Mouse (Mus musculus): Measurements from ENCODE around the gene Ldb3. TPM values are rescaled to one million over a fixed set of nuclear protein-coding genes. Genes with fewer than 3 reads are reported as not detected.
A peak's percentile ranks its signal among the peaks of the same experiment; 100 is the strongest.

The Ldb3 gene
- total and polyA plus RNA-seq, 3 experiments = 0.01 TPM; not detected in 2

- TF ChIP-seq USF2 (IDR thresholded peaks at IDR 0.05; ENCODE audit: borderline replicate concordance in 1 of 2, insufficient read depth in 1 of 2, low read depth in 1 of 2, low read length in 2 of 2) (no peak), RCOR1 (IDR thresholded peaks at IDR 0.05; ENCODE audit: low read depth, low read length) (0 out of 2 replicates have a peak, but pooled peaks have one; percentile 19), BHLHE40 (IDR thresholded peaks at IDR 0.05; ENCODE audit: borderline replicate concordance, low read depth, low read length) (peak; percentile 52; the same call in 1 of the 2 replicates), MAX (IDR thresholded peaks at IDR 0.05; ENCODE audit: low read length) (no peak), ZKSCAN1 (IDR thresholded peaks at IDR 0.05; ENCODE audit: low read depth, low read length) (no peak), GABPA (IDR thresholded peaks at IDR 0.05; ENCODE audit: low read depth, low read length) (no peak), UBTF (IDR thresholded peaks at IDR 0.05; ENCODE audit: borderline replicate concordance, insufficient read depth, low read depth, low read length) (no peak), MYB (IDR thresholded peaks at IDR 0.05; ENCODE audit: low read depth, low read length) (no peak), ZMIZ1 (IDR thresholded peaks at IDR 0.05; ENCODE audit: low read depth, low read length) (no peak), TBP (IDR thresholded peaks at IDR 0.05; ENCODE audit: low read depth, low read length) (no peak), ETS1 (IDR thresholded peaks at IDR 0.05; ENCODE audit: low read depth, low read length) (peak; percentile 86), TAL1 (IDR thresholded peaks at IDR 0.05; ENCODE audit: low read length) (no peak)
These were observed 38.3 kb upstream of the Ldb3 start (continued) for GRCm38 (mm10) chr14:34626824-34627223.

DNA sequence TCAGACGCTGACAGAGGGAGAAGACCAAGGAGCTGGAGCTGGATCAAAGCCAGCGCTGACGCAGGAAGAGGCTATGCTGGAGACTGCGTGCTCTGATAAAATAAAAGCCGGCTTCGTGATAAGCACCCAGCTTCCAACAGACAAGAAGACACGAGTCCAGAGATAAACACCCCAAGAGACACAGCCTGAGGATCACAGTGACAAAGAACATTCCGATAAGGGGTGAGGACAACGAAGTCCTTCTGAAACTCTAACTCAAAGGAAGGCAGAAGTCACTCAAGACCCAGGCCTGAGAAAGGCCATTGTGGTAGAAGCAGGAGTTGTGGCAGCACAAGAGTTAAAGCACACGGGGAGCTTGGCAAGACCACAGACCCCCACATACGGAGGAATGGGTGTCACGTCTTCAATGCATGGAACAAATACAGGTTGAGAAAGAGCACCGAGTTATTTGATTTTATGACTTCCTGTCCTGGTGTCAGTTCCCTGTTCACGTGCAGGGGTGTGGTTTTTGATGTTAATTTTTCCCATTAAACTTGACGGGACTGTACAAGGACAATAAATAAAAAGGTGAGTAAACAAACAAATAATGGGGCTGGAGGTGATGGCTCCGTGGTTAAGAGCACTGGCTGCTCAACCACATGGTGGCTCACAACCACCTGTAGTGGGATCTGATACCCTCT, 35.2 kb upstream of the Ldb3 start:
- DNase-seq (ENCODE audit: low read depth, low spot score) = peak; percentile 95
- H3K27ac ChIP-seq (ENCODE audit: control insufficient read depth, low read depth, low read length) = peak overlapping the region; percentile 99
- H3K4me1 ChIP-seq (ENCODE audit: control insufficient read depth in 1 of 2, insufficient read depth in 2 of 2, low read length in 2 of 2) = peaks cover 37 to 43% of the 10 kb centered on the region in 2 experiments
- no peaks in the 10 kb centered on the region for H3K27me3 ChIP-seq (ENCODE audit: control insufficient read depth in 1 of 2, insufficient read depth in 2 of 2, low read length in 2 of 2)
- H3K9me3 ChIP-seq (replicated peaks; ENCODE audit: insufficient read depth, low read length) = no peaks in the 10 kb centered on the region
- peak overlapping the region; percentile 38 to 44 for H3K4me3 ChIP-seq (ENCODE audit: control insufficient read depth in 1 of 2, insufficient read depth in 1 of 2, low read depth in 2 of 2, low read length in 2 of 2)
- H3K9ac ChIP-seq (ENCODE audit: control insufficient read depth, low read depth, low read length, poor library complexity, severe bottlenecking) = peak overlapping the region; percentile 64
- no peaks in the 10 kb centered on the region for H3K79me2 ChIP-seq (ENCODE audit: control insufficient read depth, insufficient read depth, low read length, poor library complexity)
- H3K36me3 ChIP-seq (ENCODE audit: control insufficient read depth in 1 of 2, insufficient read depth in 2 of 2, low read length in 2 of 2) = peaks cover 0 to 43% of the 10 kb centered on the region in 2 experiments; a peak in 2 of 4 replicates
- peak; percentile 71 for TF ChIP-seq TBP (IDR thresholded peaks at IDR 0.05; ENCODE audit: low read depth, low read length)
- 0 out of 2 replicates have a peak, but pooled peaks have one; percentile 60 for TF ChIP-seq ELF1 (IDR thresholded peaks at IDR 0.05; ENCODE audit: low read depth, low read length)
- no peak for TF ChIP-seq USF2 (IDR thresholded peaks at IDR 0.05; ENCODE audit: borderline replicate concordance in 1 of 2, insufficient read depth in 1 of 2, low read depth in 1 of 2, low read length in 2 of 2)
- no peak for TF ChIP-seq ZNF384 (IDR thresholded peaks at IDR 0.05; ENCODE audit: low read depth, low read length)
- TF ChIP-seq E2F4 (IDR thresholded peaks at IDR 0.05; ENCODE audit: borderline replicate concordance, low read depth, low read length) = no peak
- no peak for TF ChIP-seq CTCF (IDR thresholded peaks at IDR 0.05 in 2 of 3, conservative IDR thresholded peaks at IDR 0.05 in 1 of 3; ENCODE audit: control insufficient read depth in 1 of 3, insufficient read depth in 1 of 3, low read depth in 2 of 3, low read length in 3 of 3, poor library complexity in 1 of 3, severe bottlenecking in 1 of 3)
- TF ChIP-seq ZKSCAN1 (IDR thresholded peaks at IDR 0.05; ENCODE audit: low read depth, low read length) = no peak
- TF ChIP-seq POLR2AphosphoS5 (IDR thresholded peaks at IDR 0.05; ENCODE audit: borderline replicate concordance, low read depth, low read length) = no peak
- no peak for TF ChIP-seq GABPA (IDR thresholded peaks at IDR 0.05; ENCODE audit: low read depth, low read length)
- peak; percentile 27; the same call in 1 of the 2 replicates for TF ChIP-seq CHD2 (IDR thresholded peaks at IDR 0.05; ENCODE audit: low read length)
- TF ChIP-seq NRF1 (IDR thresholded peaks at IDR 0.05; ENCODE audit: insufficient read depth, low read depth, low read length, poor library complexity, severe bottlenecking) = no peak
- TF ChIP-seq MYB (IDR thresholded peaks at IDR 0.05; ENCODE audit: low read depth, low read length) = peak; percentile 93
- peak; percentile 99 for TF ChIP-seq ETS1 (IDR thresholded peaks at IDR 0.05; ENCODE audit: low read depth, low read length)
- TF ChIP-seq HCFC1 (IDR thresholded peaks at IDR 0.05; ENCODE audit: low read depth, low read length) = peak; percentile 64
- peak; percentile 99 for TF ChIP-seq TCF12 (IDR thresholded peaks at IDR 0.05; ENCODE audit: low read depth, low read length)
- TF ChIP-seq MXI1 (IDR thresholded peaks at IDR 0.05; ENCODE audit: low read depth, low read length) = peak; percentile 64; the same call in 1 of the 2 replicates
- peak; percentile 79; the same call in 1 of the 2 replicates for TF ChIP-seq MAFK (IDR thresholded peaks at IDR 0.05; ENCODE audit: borderline replicate concordance, low read depth, low read length)
- peak in 1 of 2 experiments; percentile 60; a peak in 2 of 4 replicates for TF ChIP-seq POLR2A (IDR thresholded peaks at IDR 0.05; ENCODE audit: control insufficient read depth in 1 of 2, insufficient read depth in 1 of 2, low read depth in 1 of 2, low read length in 2 of 2, poor library complexity in 1 of 2)
- TF ChIP-seq GATA1 (IDR thresholded peaks at IDR 0.05; ENCODE audit: low read depth, low read length) = peak; percentile 99
- peak; percentile 59; the same call in 1 of the 2 replicates for TF ChIP-seq MEF2A (IDR thresholded peaks at IDR 0.05; ENCODE audit: extremely low read depth, insufficient replicate concordance, low read depth, low read length, poor library complexity, severe bottlenecking)
- TF ChIP-seq JUND (IDR thresholded peaks at IDR 0.05; ENCODE audit: low read depth, low read length) = 0 out of 2 replicates have a peak, but pooled peaks have one; percentile 22
- peak; percentile 91 for TF ChIP-seq RCOR1 (IDR thresholded peaks at IDR 0.05; ENCODE audit: low read depth, low read length)
- TF ChIP-seq SIN3A (IDR thresholded peaks at IDR 0.05; ENCODE audit: low read length) = peak; percentile 95
- TF ChIP-seq TAL1 (IDR thresholded peaks at IDR 0.05; ENCODE audit: low read length) = peak; percentile 82
- TF ChIP-seq ZMIZ1 (IDR thresholded peaks at IDR 0.05; ENCODE audit: low read depth, low read length) = no peak; the same call in 1 of the 2 replicates
- TF ChIP-seq NELFE (IDR thresholded peaks at IDR 0.05; ENCODE audit: low read depth, low read length) = 0 out of 2 replicates have a peak, but pooled peaks have one; percentile 29
- no peak for TF ChIP-seq KAT2A (conservative IDR thresholded peaks at IDR 0.05; ENCODE audit: low read depth, low read length)
